Mouse (Mus musculus): ENCODE data around the gene Tmem117. TPM values are rescaled to one million over a fixed set of nuclear protein-coding genes. Genes with fewer than 3 reads are reported as not detected.

Gene Tmem117
- polyA plus RNA-seq, 1 experiment from 2014 or later = 22.1 TPM

GRCm38 (mm10) chr15:94776119-94777069 is 147.4 kb downstream of the Tmem117 start:
- Histone ChIP-seq H3K9me3 (replicated peaks) (no peaks in the 10 kb centered on the region), H3K27ac (replicated peaks) (no peak overlapping the region), H3K4me3 (replicated peaks) (0 out of 2 replicates have a peak overlapping the region, but pooled peaks have one; percentile 10), H3K27me3 (replicated peaks) (no peaks in the 10 kb centered on the region), H3K4me2 (peak overlapping the region; percentile 34), H3K4me1 (peaks cover 6% of the 10 kb centered on the region), H3K36me3 (no peaks in the 10 kb centered on the region), H3K9ac (replicated peaks) (no peak overlapping the region)
- 30% methylated on average over 17 of the region's 17 CpGs for WGBS
- no peak for ATAC-seq (ENCODE audit: low FRiP score)

GRCm38 (mm10) chr15:94781556-94781955 is 152.5 kb downstream of the Tmem117 start:
- no peak overlapping the region for H3K4me3 ChIP-seq (replicated peaks)
- no peak overlapping the region for H3K9ac ChIP-seq (replicated peaks)
- no peaks in the 10 kb centered on the region for H3K9me3 ChIP-seq (replicated peaks)
- no peak for ATAC-seq (ENCODE audit: low FRiP score)
- no peaks in the 10 kb centered on the region for H3K36me3 ChIP-seq
- H3K27me3 ChIP-seq (replicated peaks) = no peaks in the 10 kb centered on the region
- no peak overlapping the region for H3K4me2 ChIP-seq
- H3K27ac ChIP-seq (replicated peaks) = no peak overlapping the region
- H3K4me1 ChIP-seq = peaks cover 4% of the 10 kb centered on the region
- 54% methylated on average over 1 of the region's 1 CpGs for WGBS

GRCm38 (mm10) chr15:94793455-94793854 is 164.4 kb downstream of the Tmem117 start:
- Histone ChIP-seq H3K9ac (replicated peaks) (no peak overlapping the region), H3K4me2 (no peak overlapping the region), H3K36me3 (no peaks in the 10 kb centered on the region), H3K9me3 (replicated peaks) (no peaks in the 10 kb centered on the region), H3K27ac (replicated peaks) (no peak overlapping the region), H3K4me1 (peaks cover 4% of the 10 kb centered on the region; the same call in 1 of the 2 replicates), H3K4me3 (replicated peaks) (no peak overlapping the region), H3K27me3 (replicated peaks) (no peaks in the 10 kb centered on the region)
- no peak for ATAC-seq (ENCODE audit: low FRiP score)
- WGBS = 87% methylated on average over 8 of the region's 8 CpGs

DNA sequence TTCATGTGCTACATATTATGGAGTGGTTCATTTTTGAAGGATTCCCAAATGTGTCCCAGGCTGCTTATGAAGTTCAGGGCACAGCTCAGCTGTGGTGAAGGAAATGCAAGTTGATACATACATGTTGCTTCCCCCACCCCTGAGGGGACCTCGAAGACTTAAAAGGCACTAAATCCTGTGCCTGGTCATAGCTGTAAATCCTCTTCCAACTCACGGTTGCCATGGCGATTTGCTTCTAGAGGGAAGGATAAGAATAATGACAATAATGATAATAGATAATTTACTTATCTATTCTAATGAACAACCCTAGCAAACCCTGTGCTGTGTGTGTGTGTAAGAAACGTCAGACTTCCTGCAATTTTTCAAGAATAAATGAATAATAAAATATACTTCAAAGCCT is 166.5 kb downstream of the Tmem117 start:
- no peak overlapping the region for H3K4me3 ChIP-seq (replicated peaks)
- no peaks in the 10 kb centered on the region for H3K9me3 ChIP-seq (replicated peaks)
- 32% methylated on average over 4 of the region's 4 CpGs for WGBS
- no peaks in the 10 kb centered on the region for H3K27me3 ChIP-seq (replicated peaks)
- peaks cover 4% of the 10 kb centered on the region; the same call in 1 of the 2 replicates for H3K4me1 ChIP-seq
- H3K27ac ChIP-seq (replicated peaks) = no peak overlapping the region
- H3K9ac ChIP-seq (replicated peaks) = no peak overlapping the region
- H3K4me2 ChIP-seq = no peak overlapping the region
- ATAC-seq (ENCODE audit: low FRiP score) = no peak
- no peaks in the 10 kb centered on the region for H3K36me3 ChIP-seq

GRCm38 (mm10) chr15:94798236-94798635 is 169.2 kb downstream of the Tmem117 start:
- H3K9me3 ChIP-seq (replicated peaks) = no peaks in the 10 kb centered on the region
- H3K4me3 ChIP-seq (replicated peaks) = no peak overlapping the region
- no peak overlapping the region for H3K9ac ChIP-seq (replicated peaks)
- ATAC-seq (ENCODE audit: low FRiP score) = no peak
- no peak overlapping the region for H3K4me2 ChIP-seq
- 17% methylated on average over 3 of the region's 3 CpGs for WGBS
- H3K27ac ChIP-seq (replicated peaks) = no peak overlapping the region
- H3K4me1 ChIP-seq = peaks cover 4% of the 10 kb centered on the region; the same call in 1 of the 2 replicates
- no peaks in the 10 kb centered on the region; the same call in 1 of the 2 replicates for H3K27me3 ChIP-seq (replicated peaks)
- H3K36me3 ChIP-seq = no peaks in the 10 kb centered on the region

DNA sequence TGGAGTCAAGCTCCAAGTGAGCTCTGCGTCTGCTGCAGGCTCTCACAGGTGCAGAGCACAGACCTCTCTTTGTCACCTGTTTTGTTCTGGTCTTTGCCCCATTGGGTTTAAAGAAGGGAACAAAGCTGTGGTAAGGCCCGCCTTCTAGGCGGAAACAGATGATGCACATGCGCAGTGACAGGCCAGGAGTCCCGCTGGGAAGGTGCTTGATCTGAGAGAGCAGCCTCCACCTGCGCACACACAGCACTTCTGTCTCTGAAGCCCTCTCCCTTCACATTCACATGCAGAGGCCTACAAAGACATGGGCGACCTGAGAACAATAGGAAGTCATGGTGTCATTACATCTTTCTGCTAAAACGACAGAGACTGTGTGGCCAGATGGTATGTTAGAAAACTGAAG is 172.4 kb downstream of the Tmem117 start:
- no peak overlapping the region for H3K9ac ChIP-seq (replicated peaks)
- WGBS = 64% methylated on average over 8 of the region's 8 CpGs
- no peaks in the 10 kb centered on the region for H3K36me3 ChIP-seq
- ATAC-seq (ENCODE audit: low FRiP score) = no peak
- no peak overlapping the region for H3K27ac ChIP-seq (replicated peaks)
- peaks cover 8% of the 10 kb centered on the region for H3K4me1 ChIP-seq
- H3K4me3 ChIP-seq (replicated peaks) = no peak overlapping the region
- no peaks in the 10 kb centered on the region for H3K9me3 ChIP-seq (replicated peaks)
- no peaks in the 10 kb centered on the region; the same call in 1 of the 2 replicates for H3K27me3 ChIP-seq (replicated peaks)
- no peak overlapping the region for H3K4me2 ChIP-seq

DNA sequence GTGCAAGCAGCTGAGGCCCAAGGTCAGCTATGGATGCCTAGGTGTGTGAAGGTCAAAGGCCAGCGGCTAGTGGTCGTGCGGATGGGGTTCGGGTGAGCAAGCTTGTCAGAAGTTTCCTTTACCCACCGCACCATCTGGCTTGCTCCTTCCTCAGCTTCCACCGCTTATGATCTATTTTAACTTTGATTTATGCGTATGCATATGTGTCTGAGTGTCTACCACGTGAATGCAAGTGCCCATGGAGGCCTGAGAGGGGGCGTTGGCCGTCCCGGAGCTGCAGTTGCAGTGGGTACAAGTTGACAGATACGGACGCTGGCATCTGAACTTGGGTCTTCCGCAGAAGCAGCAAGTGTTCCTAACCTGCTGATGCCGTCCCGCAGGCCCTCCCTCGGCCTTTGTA is 173.8 kb downstream of the Tmem117 start:
- H3K4me1 ChIP-seq = peaks cover 8% of the 10 kb centered on the region
- H3K27me3 ChIP-seq (replicated peaks) = no peaks in the 10 kb centered on the region; the same call in 1 of the 2 replicates
- no peak for ATAC-seq (ENCODE audit: low FRiP score)
- H3K27ac ChIP-seq (replicated peaks) = no peak overlapping the region
- H3K4me2 ChIP-seq = no peak overlapping the region
- H3K36me3 ChIP-seq = no peaks in the 10 kb centered on the region
- no peak overlapping the region for H3K4me3 ChIP-seq (replicated peaks)
- no peaks in the 10 kb centered on the region for H3K9me3 ChIP-seq (replicated peaks)
- H3K9ac ChIP-seq (replicated peaks) = no peak overlapping the region
- WGBS = 74% methylated on average over 17 of the region's 17 CpGs

DNA sequence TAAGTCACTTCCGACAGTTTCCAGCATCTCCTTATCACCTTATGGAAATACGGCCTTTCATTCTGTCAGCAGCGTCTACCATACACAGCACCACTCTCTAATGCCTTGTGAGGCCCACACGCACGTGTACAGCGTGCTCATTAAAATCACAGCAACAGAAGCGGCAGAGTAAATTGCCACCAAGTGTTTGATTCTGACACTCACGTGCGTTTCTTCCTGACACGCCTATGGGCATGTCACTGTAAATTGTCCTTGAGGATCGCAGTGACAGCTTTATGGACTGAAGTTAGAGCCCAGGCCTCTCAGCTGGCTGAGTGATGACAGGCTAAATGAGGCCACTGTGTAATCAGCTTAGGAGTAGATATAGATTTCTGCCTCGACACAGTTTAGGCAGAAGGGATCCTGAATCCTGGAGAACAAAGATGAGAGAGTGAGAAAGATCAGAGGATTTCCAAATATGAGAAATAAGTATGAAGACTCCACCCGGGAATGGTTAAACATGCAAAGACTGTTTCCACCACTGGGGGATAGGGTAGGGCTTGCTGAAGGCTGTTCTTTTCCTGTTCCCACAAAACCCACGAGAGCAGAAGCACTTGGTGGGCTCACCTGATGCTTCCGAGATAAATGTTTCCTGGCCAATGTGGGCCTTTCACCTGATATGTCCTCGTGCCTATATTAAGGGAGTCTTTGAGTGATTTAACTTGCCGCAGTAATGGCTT is 174.8 kb downstream of the Tmem117 start:
- Histone ChIP-seq H3K9me3 (replicated peaks) (no peaks in the 10 kb centered on the region), H3K27ac (replicated peaks) (no peak overlapping the region), H3K9ac (replicated peaks) (no peak overlapping the region), H3K36me3 (no peaks in the 10 kb centered on the region), H3K27me3 (replicated peaks) (no peaks in the 10 kb centered on the region; the same call in 1 of the 2 replicates), H3K4me1 (peaks cover 8% of the 10 kb centered on the region), H3K4me3 (replicated peaks) (no peak overlapping the region), H3K4me2 (no peak overlapping the region)
- no peak for ATAC-seq (ENCODE audit: low FRiP score)
- WGBS = 26% methylated on average over 17 of the region's 17 CpGs

- no peak overlapping the region for H3K4me3 ChIP-seq (replicated peaks)
- 86% methylated on average over 3 of the region's 3 CpGs for WGBS
These were observed 177.0 kb downstream of the Tmem117 start for GRCm38 (mm10) chr15:94806005-94806404.

GRCm38 (mm10) chr15:94811550-94811949 is 182.5 kb downstream of the Tmem117 start:
- Histone ChIP-seq H3K27me3 (replicated peaks) (no peaks in the 10 kb centered on the region), H3K9me3 (replicated peaks) (no peaks in the 10 kb centered on the region), H3K9ac (replicated peaks) (no peak overlapping the region), H3K4me2 (no peak overlapping the region), H3K4me1 (peaks cover 9% of the 10 kb centered on the region), H3K4me3 (replicated peaks) (no peak overlapping the region), H3K27ac (replicated peaks) (no peak overlapping the region), H3K36me3 (no peaks in the 10 kb centered on the region)
- ATAC-seq (ENCODE audit: low FRiP score) = peak; percentile 53; the same call in 1 of the 2 replicates
- 23% methylated on average over 5 of the region's 5 CpGs for WGBS

More at GRCm38 (mm10) chr15:94806005-94806404, 177.0 kb downstream of the Tmem117 start:
- ATAC-seq (ENCODE audit: low FRiP score) = no peak
- Histone ChIP-seq H3K27ac (replicated peaks) (no peak overlapping the region), H3K9ac (replicated peaks) (no peak overlapping the region), H3K4me2 (no peak overlapping the region), H3K4me1 (peaks cover 8% of the 10 kb centered on the region), H3K27me3 (replicated peaks) (no peaks in the 10 kb centered on the region; the same call in 1 of the 2 replicates), H3K9me3 (replicated peaks) (no peaks in the 10 kb centered on the region), H3K36me3 (no peaks in the 10 kb centered on the region)

DNA sequence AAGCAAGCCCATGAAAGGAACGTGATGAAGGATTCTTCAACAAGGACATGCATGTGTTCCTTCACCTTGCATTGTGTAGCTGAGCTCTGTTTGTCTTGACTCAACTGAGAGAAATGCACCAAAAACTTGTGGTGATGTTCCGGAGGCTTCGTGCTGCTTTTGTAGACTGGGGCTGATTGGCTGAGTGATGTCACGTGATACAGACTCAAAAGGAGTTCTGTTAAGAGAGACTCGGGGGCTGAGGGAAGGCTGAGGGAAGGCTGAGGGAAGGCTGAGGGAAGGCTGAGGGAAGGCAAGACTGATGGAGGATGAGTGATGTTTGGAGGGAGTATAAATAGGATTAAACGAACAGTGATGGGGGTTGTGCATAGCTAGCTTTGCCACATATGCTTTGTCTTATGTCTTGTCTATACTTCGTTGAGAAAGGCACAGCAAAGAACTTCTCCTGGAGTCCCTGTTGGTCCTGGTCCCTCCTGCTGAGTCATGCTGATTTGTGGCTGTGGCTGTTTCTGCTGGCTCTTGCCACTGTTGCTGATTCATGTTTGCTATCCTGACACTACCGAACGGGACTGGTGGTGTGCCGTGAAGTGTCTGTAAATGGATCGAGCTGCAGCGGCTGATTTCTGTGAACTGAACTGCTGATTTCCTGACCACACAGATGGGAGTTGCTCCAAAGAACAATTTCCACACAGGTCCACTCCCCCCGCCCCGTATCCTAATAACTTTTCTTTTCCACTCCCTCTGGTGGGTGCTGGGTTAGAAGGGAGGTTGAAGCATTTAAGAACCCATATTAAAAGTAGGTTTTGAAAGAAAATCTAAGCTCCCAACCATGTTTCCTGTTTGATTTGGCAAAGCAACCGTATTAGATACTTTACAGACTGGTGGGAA is 185.4 kb downstream of the Tmem117 start:
- no peak for ATAC-seq (ENCODE audit: low FRiP score)
- no peaks in the 10 kb centered on the region for H3K36me3 ChIP-seq
- no peaks in the 10 kb centered on the region for H3K27me3 ChIP-seq (replicated peaks)
- H3K4me2 ChIP-seq = no peak overlapping the region
- H3K9me3 ChIP-seq (replicated peaks) = no peaks in the 10 kb centered on the region
- WGBS = 89% methylated on average over 15 of the region's 15 CpGs
- peaks cover 9% of the 10 kb centered on the region for H3K4me1 ChIP-seq
- no peak overlapping the region for H3K27ac ChIP-seq (replicated peaks)
- H3K9ac ChIP-seq (replicated peaks) = no peak overlapping the region
- no peak overlapping the region for H3K4me3 ChIP-seq (replicated peaks)
